Mouse (Mus musculus): ENCODE data around the gene Il1rap.

GRCm38 (mm10) chr16:26569387-26569978 lies 12.0 kb upstream of the Il1rap start:
- TF ChIP-seq CTCF (IDR thresholded peaks at IDR 0.05; ENCODE audit: low read depth, low read length) (no peak), TAL1 (conservative IDR thresholded peaks at IDR 0.05; ENCODE audit: low read depth, low read length) (no peak), POLR2AphosphoS5 (IDR thresholded peaks at IDR 0.05; ENCODE audit: insufficient replicate concordance, low read depth, low read length) (no peak)

All from G1E (cell line).